Mouse (Mus musculus) hindbrain, embryonic 11.5 days (tissue): Measurements from ENCODE around the gene Hist1h2ap. TPM values are rescaled to one million over a fixed set of nuclear protein-coding genes. Genes with fewer than 3 reads are reported as not detected.
"Not testable (repeated sequence)": the region's sequence is repeated elsewhere in the genome, so short reads cannot be mapped to it uniquely, and the experiment has no call there.

ENCODE experiments used
- ATAC-seq: fragments of 200-750 bp; cut with Nextera tagmentation; 2 replicates; pipeline ENCODE4 v1.8.0; 2017; ENCODE audit warnings: mild to moderate bottlenecking, moderate TSS enrichment, moderate library complexity; ENCODE audit not compliant: low FRiP score
- DNase-seq: peaks from one replicate; pipeline ENCODE4 v3.0.0-alpha.2; 2015; ENCODE audit warnings: low spot score
- H3K27ac ChIP-seq: fragments of 300-500 bp; sonication (generic); 2 replicates; pipeline ENCODE4 v1.5.1; 2014; ENCODE audit warnings: mild to moderate bottlenecking, low read depth, low read length
- H3K27me3 ChIP-seq: fragments of 300-500 bp; sonication (generic); 2 replicates; pipeline ENCODE4 v1.6.1; 2014; ENCODE audit warnings: mild to moderate bottlenecking, low read length, moderate library complexity, mixed read lengths; ENCODE audit not compliant: control insufficient read depth, insufficient read depth
- H3K36me3 ChIP-seq: fragments of 300-500 bp; sonication (generic); 2 replicates; pipeline ENCODE4 v1.6.1; 2014; ENCODE audit warnings: mild to moderate bottlenecking, low read length, moderate library complexity, mixed read lengths; ENCODE audit not compliant: control insufficient read depth, insufficient read depth
- H3K4me1 ChIP-seq: fragments of 300-500 bp; sonication (generic); replicated peaks from 2 replicates; pipeline ENCODE4 v1.6.1; 2014; ENCODE audit warnings: low read length, mixed read lengths; ENCODE audit not compliant: control insufficient read depth, insufficient read depth
- H3K4me2 ChIP-seq: fragments of 300-500 bp; sonication (generic); replicated peaks from 2 replicates; pipeline ENCODE4 v1.6.1; 2014; ENCODE audit warnings: mild to moderate bottlenecking, low read depth, low read length
- H3K4me3 ChIP-seq: fragments of 300-500 bp; sonication (generic); 2 replicates; pipeline ENCODE4 v1.5.1; 2014; ENCODE audit warnings: low read depth, low read length
- H3K9ac ChIP-seq: fragments of 300-500 bp; sonication (generic); 2 replicates; pipeline ENCODE4 v1.6.1; 2014; ENCODE audit warnings: low read depth, low read length
- H3K9me3 ChIP-seq: fragments of 300-500 bp; sonication (generic); 2 replicates; pipeline ENCODE4 v1.6.1; 2016; ENCODE audit warnings: low read length; ENCODE audit not compliant: control insufficient read depth
- WGBS: fragments of 180-500 bp; shearing (Covaris S2); extraction: QIAGEN DNeasy Blood & Tissue Kit; methylation state at CpG from one replicate; pipeline ENCODE4 v1.1.7; 2014; 5-methylcytosine and 5-hydroxymethylcytosine counted together
- polyA plus RNA-seq: library from polyadenylated mRNA; unstranded; fragments of >200 nt; fragmentation: Nextera tagmentation; extraction: Ambion mirVana; gene quantifications from 2 replicates; pipeline ENCODE4 v1.2.1, GENCODE M21; 2014

The Hist1h2ap gene
- polyA plus RNA-seq = 4,676 and 4,856 TPM in 2 replicates

GRCm38 (mm10) chr13:21833461-21833860, at the start of gene Hist1h2ap, which contains the start of gene Hist1h2br:
Hist1h2ap (minus strand) TSS chr13:21833507.
Hist1h2br (plus strand) TSS chr13:21833743.
- WGBS = no CpG with 5 or more reads among the region's 24 CpGs
- not testable (repeated sequence) for H3K4me3 ChIP-seq, H3K9ac ChIP-seq, H3K4me1 ChIP-seq, H3K27ac ChIP-seq, DNase-seq, H3K9me3 ChIP-seq, H3K36me3 ChIP-seq, H3K4me2 ChIP-seq, H3K27me3 ChIP-seq
- peak; percentile 96 for ATAC-seq

GRCm38 (mm10) chr13:21882760-21883405, 49.6 kb upstream of the Hist1h2ap start:
- peak overlapping the region; percentile 26 for H3K4me3 ChIP-seq
- DNase-seq = peak; percentile 83
- peak; percentile 68; the same call in 1 of the 2 replicates for ATAC-seq
- no peak overlapping the region for H3K27ac ChIP-seq
- no peaks in the 10 kb centered on the region for H3K36me3 ChIP-seq
- no peak overlapping the region for H3K9ac ChIP-seq
- WGBS = under 1% methylated on average over 13 of the region's 13 CpGs
- H3K9me3 ChIP-seq = no peaks in the 10 kb centered on the region
- no peaks in the 10 kb centered on the region for H3K4me1 ChIP-seq
- H3K4me2 ChIP-seq = peak overlapping the region; percentile 31
- no peaks in the 10 kb centered on the region for H3K27me3 ChIP-seq

GRCm38 (mm10) chr13:21881878-21882669, 48.8 kb upstream of the Hist1h2ap start:
- ATAC-seq = peak; percentile 59; the same call in 1 of the 2 replicates
- H3K36me3 ChIP-seq = no peaks in the 10 kb centered on the region

GRCm38 (mm10) chr13:21880735-21881134, 47.4 kb upstream of the Hist1h2ap start:
- no peaks in the 10 kb centered on the region for H3K9me3 ChIP-seq
- no peaks in the 10 kb centered on the region for H3K36me3 ChIP-seq
- H3K4me2 ChIP-seq = no peak overlapping the region
- no peak overlapping the region for H3K9ac ChIP-seq
- no peak overlapping the region for H3K27ac ChIP-seq
- H3K4me1 ChIP-seq = no peaks in the 10 kb centered on the region
- DNase-seq (no peak), ATAC-seq (no peak)
- no peaks in the 10 kb centered on the region for H3K27me3 ChIP-seq
- H3K4me3 ChIP-seq = no peak overlapping the region
- WGBS = 78% methylated on average over 6 of the region's 6 CpGs

More at GRCm38 (mm10) chr13:21881878-21882669, 48.8 kb upstream of the Hist1h2ap start:
- peak; percentile 67 for DNase-seq
- Histone ChIP-seq H3K4me3 (peak overlapping the region; percentile 25), H3K9ac (no peak overlapping the region), H3K27me3 (no peaks in the 10 kb centered on the region), H3K4me1 (no peaks in the 10 kb centered on the region), H3K27ac (no peak overlapping the region), H3K9me3 (no peaks in the 10 kb centered on the region), H3K4me2 (peak overlapping the region; percentile 5)
- WGBS = under 1% methylated on average over 27 of the region's 27 CpGs

GRCm38 (mm10) chr13:21865503-21865902, 32.2 kb upstream of the Hist1h2ap start:
- ATAC-seq, DNase-seq, H3K27me3 ChIP-seq, H3K9ac ChIP-seq, H3K4me1 ChIP-seq, H3K27ac ChIP-seq, H3K4me2 ChIP-seq, H3K36me3 ChIP-seq, H3K9me3 ChIP-seq, H3K4me3 ChIP-seq: not testable (repeated sequence)
- 78% methylated on average over 3 of the region's 3 CpGs for WGBS

DNA sequence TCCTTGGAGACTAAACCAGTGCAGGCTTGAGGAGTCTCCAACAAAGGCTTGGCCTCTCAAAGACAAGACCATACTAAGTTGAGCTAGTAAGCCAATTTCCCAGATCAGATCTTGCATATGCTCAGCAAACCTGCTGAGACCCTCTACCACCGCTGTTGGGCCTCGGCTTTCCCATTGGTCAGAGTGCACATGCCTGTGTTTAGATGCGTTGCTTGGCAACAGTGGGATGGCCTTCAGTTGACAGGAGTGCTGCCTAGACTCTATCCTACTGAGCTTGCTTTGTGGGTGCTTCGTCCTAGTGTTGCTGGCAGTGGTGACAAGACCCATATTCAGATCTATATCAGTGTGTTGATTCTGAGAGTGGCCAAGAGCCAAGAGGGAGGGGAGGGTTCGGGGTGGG, 28.3 kb upstream of the Hist1h2ap start:
- peak; percentile 63; the same call in 1 of the 2 replicates for ATAC-seq
- Histone ChIP-seq H3K4me3 (no peak overlapping the region), H3K4me1 (no peaks in the 10 kb centered on the region), H3K9me3 (no peaks in the 10 kb centered on the region), H3K27me3 (no peaks in the 10 kb centered on the region), H3K4me2 (no peak overlapping the region), H3K9ac (no peak overlapping the region), H3K36me3 (no peaks in the 10 kb centered on the region), H3K27ac (no peak overlapping the region)
- peak; percentile 50 for DNase-seq
- 16% methylated on average over 5 of the region's 5 CpGs for WGBS

DNA sequence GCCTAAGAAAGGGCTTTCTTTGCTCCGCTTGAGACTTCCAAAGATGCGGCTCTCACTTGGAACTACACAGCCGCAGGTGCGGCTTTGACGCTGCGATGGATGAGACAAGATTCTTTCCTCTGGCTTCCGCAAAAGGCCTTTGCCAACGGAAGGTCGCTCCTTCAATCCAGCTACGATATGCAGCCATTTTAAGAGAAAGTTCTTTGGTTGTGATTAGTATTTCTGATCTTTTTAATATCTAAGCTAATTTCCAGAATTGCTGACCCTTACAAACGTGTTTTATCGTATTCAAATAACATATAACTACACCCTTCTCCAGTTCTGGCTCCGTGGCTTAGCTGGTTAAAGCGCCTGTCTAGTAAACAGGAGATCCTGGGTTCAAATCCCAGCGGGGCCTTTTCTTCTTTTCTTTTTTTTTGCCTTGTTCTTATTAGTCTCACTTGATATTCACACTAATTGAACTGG, 22.4 kb upstream of the Hist1h2ap start:
- DNase-seq (peak; percentile 81), ATAC-seq (peak; percentile 56; the same call in 1 of the 2 replicates)
- Histone ChIP-seq H3K27me3 (no peaks in the 10 kb centered on the region), H3K9me3 (no peaks in the 10 kb centered on the region), H3K27ac (no peak overlapping the region), H3K36me3 (no peaks in the 10 kb centered on the region), H3K9ac (peak overlapping the region; percentile 40; the same call in 1 of the 2 replicates), H3K4me2 (peak overlapping the region; percentile 43), H3K4me1 (no peaks in the 10 kb centered on the region), H3K4me3 (peak overlapping the region; percentile 48)
- 0% methylated on average over 15 of the region's 15 CpGs for WGBS

DNA sequence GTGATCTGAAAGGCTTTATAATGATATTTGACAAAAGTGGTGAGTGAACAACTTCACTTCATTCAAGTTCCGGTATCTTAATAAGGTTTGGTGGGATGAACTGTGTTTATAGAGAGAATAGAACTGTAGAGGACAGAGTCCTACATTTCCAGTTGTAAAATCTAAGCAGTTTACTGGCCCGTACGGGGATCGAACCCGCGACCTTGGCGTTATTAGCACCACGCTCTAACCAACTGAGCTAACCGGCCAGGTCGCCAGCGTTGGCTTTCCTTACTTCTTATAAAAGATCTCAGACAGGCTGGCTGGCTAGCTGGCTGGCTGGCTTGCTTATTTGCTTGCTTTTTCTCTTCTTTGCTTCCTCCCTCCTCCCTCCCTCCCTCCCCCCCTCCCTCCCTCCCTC, 21.8 kb upstream of the Hist1h2ap start:
- ATAC-seq = peak; percentile 74
- H3K4me1 ChIP-seq = no peaks in the 10 kb centered on the region
- no peak overlapping the region for H3K9ac ChIP-seq
- peak; percentile 84 for DNase-seq
- under 1% methylated on average over 11 of the region's 11 CpGs for WGBS
- H3K9me3 ChIP-seq = no peaks in the 10 kb centered on the region
- H3K4me2 ChIP-seq = peak overlapping the region; percentile 43
- H3K27ac ChIP-seq = no peak overlapping the region
- H3K27me3 ChIP-seq = no peaks in the 10 kb centered on the region
- H3K36me3 ChIP-seq = no peaks in the 10 kb centered on the region
- H3K4me3 ChIP-seq = peak overlapping the region; percentile 48
